Comparison of ENCODE assay signal across 27 mouse cellular contexts in genomic region chr4:24801881-24802280, GRCm38 (mm10).
"Had no signal": no experiment of that assay in that cellular context is flagged by ENCODE, and none has a peak within 500 bp of the region (broad histone marks: within the 10 kb centered on the region; RNA-seq: fewer than 3 reads in every experiment).

No protein-coding gene starts in this region.

- H3K9me3 ChIP-seq: heart, embryonic 10.5 days; heart, embryonic 12.5 days; hindbrain, embryonic 10.5 days; hindbrain, embryonic 13.5 days; intestine, embryonic 15.5 days; kidney, embryonic 15.5 days; limb, embryonic 13.5 days; limb, embryonic 15.5 days; liver, embryonic 12.5 days had no signal

- ATAC-seq: hindbrain, embryonic 16.5 days; inflammation-experienced regulatory T-cells, adult 6 months; intestine, embryonic 15.5 days; liver, embryonic 12.5 days had no signal

- H3K27me3 ChIP-seq: heart, embryonic 12.5 days; hindbrain, embryonic 13.5 days; intestine, embryonic 15.5 days; kidney, embryonic 15.5 days; limb, embryonic 13.5 days; limb, embryonic 15.5 days; liver, embryonic 12.5 days had no signal

- DNase-seq: gastrocnemius, adult 2 months; gastrocnemius, postnatal 10 days; gastrocnemius, postnatal 25 days; heart, adult 18-20 months; heart, postnatal 10 days; heart, postnatal 4 days; kidney, adult 11 months; kidney, adult 2 months; kidney, adult 9 months; kidney, postnatal 14 days; kidney, postnatal 36 days; layer of hippocampus, adult 9-11 months; layer of hippocampus, postnatal 36 days; left cerebral cortex, postnatal 4 days had no signal

- H3K27ac ChIP-seq: gastrocnemius, adult 2 months; heart, embryonic 10.5 days; hindbrain, embryonic 10.5 days; hindbrain, embryonic 13.5 days; intestine, embryonic 15.5 days; kidney, embryonic 15.5 days; kidney, postnatal 0 days; limb, embryonic 13.5 days; limb, embryonic 15.5 days; liver, embryonic 12.5 days; liver, embryonic 14.5 days had no signal

- H3K36me3 ChIP-seq: heart, embryonic 10.5 days; heart, embryonic 12.5 days; hindbrain, embryonic 10.5 days; hindbrain, embryonic 13.5 days; intestine, embryonic 15.5 days; kidney, embryonic 15.5 days; limb, embryonic 13.5 days; limb, embryonic 15.5 days; liver, embryonic 12.5 days had no signal

- H3K9ac ChIP-seq: heart, embryonic 12.5 days; hindbrain, embryonic 13.5 days; intestine, embryonic 15.5 days; kidney, embryonic 15.5 days; limb, embryonic 13.5 days; limb, embryonic 15.5 days; liver, embryonic 12.5 days; liver, embryonic 14.5 days had no signal

- H3K4me2 ChIP-seq: heart, embryonic 12.5 days; hindbrain, embryonic 13.5 days; intestine, embryonic 15.5 days; kidney, embryonic 15.5 days; limb, embryonic 13.5 days; limb, embryonic 15.5 days; liver, embryonic 12.5 days had no signal

- H3K4me3 ChIP-seq: gastrocnemius, adult 2 months; heart, embryonic 10.5 days; heart, embryonic 12.5 days; hindbrain, embryonic 10.5 days; hindbrain, embryonic 13.5 days; intestine, embryonic 15.5 days; kidney, embryonic 15.5 days; limb, embryonic 13.5 days; limb, embryonic 15.5 days; liver, embryonic 12.5 days had no signal

- H3K4me1 ChIP-seq: heart, embryonic 10.5 days; heart, embryonic 12.5 days; hindbrain, embryonic 10.5 days; hindbrain, embryonic 13.5 days; intestine, embryonic 15.5 days; kidney, embryonic 15.5 days; liver, embryonic 12.5 days had no signal
